Mouse (Mus musculus): ENCODE measurements around the gene Sh3pxd2a. TPM values are rescaled to one million over a fixed set of nuclear protein-coding genes. Genes with fewer than 3 reads are reported as not detected.

Gene Sh3pxd2a
- total and polyA plus RNA-seq, 3 experiments: 3.9 to 11.3 TPM; not detected in 1

DNA sequence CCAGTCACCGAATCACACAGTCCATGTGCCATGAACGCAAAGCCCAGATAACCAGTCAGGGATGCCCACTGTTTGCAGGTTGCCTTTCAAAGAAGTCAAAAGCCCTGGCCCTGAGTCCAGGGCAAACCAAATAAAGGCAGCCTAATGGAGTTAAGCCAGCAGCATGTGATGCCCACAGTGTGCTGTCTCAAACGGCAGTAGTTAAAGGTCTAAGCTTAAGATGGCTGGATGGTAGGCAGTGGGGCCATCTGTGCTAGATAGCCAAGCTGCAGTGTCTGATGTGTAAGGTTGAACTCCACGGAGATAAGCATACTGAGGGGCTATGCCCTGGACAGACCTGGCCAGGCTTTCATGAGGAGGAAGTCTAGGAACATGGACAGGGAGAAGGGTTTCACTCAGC is 61.7 kb downstream of the Sh3pxd2a start:
- no peaks in the 10 kb centered on the region for H3K27me3 ChIP-seq (ENCODE audit: control insufficient read depth in 1 of 2, insufficient read depth in 2 of 2, low read length in 2 of 2)
- no peaks in the 10 kb centered on the region for H3K36me3 ChIP-seq (ENCODE audit: control insufficient read depth in 1 of 2, insufficient read depth in 2 of 2, low read length in 2 of 2)
- H3K4me1 ChIP-seq (ENCODE audit: control insufficient read depth in 1 of 2, insufficient read depth in 2 of 2, low read length in 2 of 2): no peaks in the 10 kb centered on the region
- DNase-seq (ENCODE audit: low read depth, low spot score): no peak
- TF ChIP-seq POLR2AphosphoS2 (IDR thresholded peaks at IDR 0.05; ENCODE audit: low read length): no peak
- TF ChIP-seq NELFE (IDR thresholded peaks at IDR 0.05; ENCODE audit: low read depth, low read length): no peak
- no peak for TF ChIP-seq CHD2 (IDR thresholded peaks at IDR 0.05; ENCODE audit: low read length)
- TF ChIP-seq HCFC1 (IDR thresholded peaks at IDR 0.05; ENCODE audit: low read depth, low read length): no peak
- TF ChIP-seq TBP (IDR thresholded peaks at IDR 0.05; ENCODE audit: low read depth, low read length): no peak
- no peak for TF ChIP-seq ZMIZ1 (IDR thresholded peaks at IDR 0.05; ENCODE audit: low read depth, low read length)
- TF ChIP-seq BHLHE40 (IDR thresholded peaks at IDR 0.05; ENCODE audit: borderline replicate concordance, low read depth, low read length): no peak
- no peak overlapping the region for H3K9ac ChIP-seq (ENCODE audit: control insufficient read depth, low read depth, low read length, poor library complexity, severe bottlenecking)
- H3K79me2 ChIP-seq (ENCODE audit: control insufficient read depth, insufficient read depth, low read length, poor library complexity): no peaks in the 10 kb centered on the region
- H3K4me3 ChIP-seq (ENCODE audit: control insufficient read depth in 1 of 2, insufficient read depth in 1 of 2, low read depth in 2 of 2, low read length in 2 of 2): no peak overlapping the region
- H3K27ac ChIP-seq (ENCODE audit: control insufficient read depth, low read depth, low read length): no peak overlapping the region
- no peaks in the 10 kb centered on the region for H3K9me3 ChIP-seq (replicated peaks; ENCODE audit: insufficient read depth, low read length)

DNA sequence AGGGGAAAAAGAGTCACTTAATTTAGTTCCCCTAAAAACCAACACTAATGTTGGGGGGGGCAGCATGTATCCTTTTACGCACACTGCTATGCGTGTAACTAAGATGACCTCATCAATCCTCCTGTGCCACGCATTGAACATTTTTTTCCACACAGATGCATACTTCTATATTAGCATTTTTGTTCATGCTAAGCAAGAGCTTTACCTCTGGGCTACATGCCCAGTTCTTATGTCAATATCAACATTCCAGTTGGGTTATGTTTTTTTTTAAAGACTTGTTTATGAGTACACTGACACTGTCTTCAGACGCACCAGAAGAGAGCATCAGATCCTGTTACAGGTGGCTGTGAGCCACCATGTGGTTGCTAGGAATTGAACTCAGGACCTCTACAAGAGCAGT is 64.5 kb downstream of the Sh3pxd2a start:
- no peaks in the 10 kb centered on the region for H3K4me1 ChIP-seq (ENCODE audit: control insufficient read depth in 1 of 2, insufficient read depth in 2 of 2, low read length in 2 of 2)
- H3K27me3 ChIP-seq (ENCODE audit: control insufficient read depth in 1 of 2, insufficient read depth in 2 of 2, low read length in 2 of 2): no peaks in the 10 kb centered on the region
- TF ChIP-seq TCF12 (IDR thresholded peaks at IDR 0.05; ENCODE audit: low read depth, low read length): no peak
- TF ChIP-seq POLR2AphosphoS2 (IDR thresholded peaks at IDR 0.05; ENCODE audit: low read length): no peak
- no peak for TF ChIP-seq RAD21 (IDR thresholded peaks at IDR 0.05; ENCODE audit: low read depth, low read length)
- TF ChIP-seq TBP (IDR thresholded peaks at IDR 0.05; ENCODE audit: low read depth, low read length): no peak
- TF ChIP-seq MEF2A (IDR thresholded peaks at IDR 0.05; ENCODE audit: extremely low read depth, insufficient replicate concordance, low read depth, low read length, poor library complexity, severe bottlenecking): no peak
- TF ChIP-seq ETS1 (IDR thresholded peaks at IDR 0.05; ENCODE audit: low read depth, low read length): no peak
- TF ChIP-seq CHD1 (IDR thresholded peaks at IDR 0.05; ENCODE audit: low read depth, low read length): no peak
- TF ChIP-seq CTCF (IDR thresholded peaks at IDR 0.05 in 2 of 3, conservative IDR thresholded peaks at IDR 0.05 in 1 of 3; ENCODE audit: control insufficient read depth in 1 of 3, insufficient read depth in 1 of 3, low read depth in 2 of 3, low read length in 3 of 3, poor library complexity in 1 of 3, severe bottlenecking in 1 of 3): no peak
- no peak for TF ChIP-seq NELFE (IDR thresholded peaks at IDR 0.05; ENCODE audit: low read depth, low read length)
- TF ChIP-seq MXI1 (IDR thresholded peaks at IDR 0.05; ENCODE audit: low read depth, low read length): no peak
- TF ChIP-seq TAL1 (IDR thresholded peaks at IDR 0.05; ENCODE audit: low read length): no peak
- TF ChIP-seq GATA1 (IDR thresholded peaks at IDR 0.05; ENCODE audit: low read depth, low read length): no peak
- TF ChIP-seq CHD2 (IDR thresholded peaks at IDR 0.05; ENCODE audit: low read length): no peak
- no peak for DNase-seq (ENCODE audit: low read depth, low spot score)
- no peak overlapping the region for H3K27ac ChIP-seq (ENCODE audit: control insufficient read depth, low read depth, low read length)
- H3K4me3 ChIP-seq (ENCODE audit: control insufficient read depth in 1 of 2, insufficient read depth in 1 of 2, low read depth in 2 of 2, low read length in 2 of 2): no peak overlapping the region
- H3K36me3 ChIP-seq (ENCODE audit: control insufficient read depth in 1 of 2, insufficient read depth in 2 of 2, low read length in 2 of 2): no peaks in the 10 kb centered on the region
- no peak overlapping the region for H3K9ac ChIP-seq (ENCODE audit: control insufficient read depth, low read depth, low read length, poor library complexity, severe bottlenecking)
- no peaks in the 10 kb centered on the region for H3K79me2 ChIP-seq (ENCODE audit: control insufficient read depth, insufficient read depth, low read length, poor library complexity)
- H3K9me3 ChIP-seq (replicated peaks; ENCODE audit: insufficient read depth, low read length): no peaks in the 10 kb centered on the region
